Mouse (Mus musculus) heart, postnatal 36 days (tissue): Measurements from ENCODE around the gene Aunip. TPM values are rescaled to one million over a fixed set of nuclear protein-coding genes. Genes with fewer than 3 reads are reported as not detected.

Experiments used
- DNase-seq, 2 experiments: peaks; one replicate each; pipeline ENCODE4 v3.0.0; 2021 to 2022
- intact Hi-C: fragments of 180-260 bp; cut with DNase I; formaldehyde crosslinking; loops from one replicate; pipeline ENCODE4 v1.15.1; 2025
- total RNA-seq, 2 experiments: library from RNA; stranded (reverse); gene quantifications; 2 replicates each; pipeline ENCODE4 v1.2.3; 2021

Gene Aunip
- total RNA-seq, 2 experiments from 2014 or later, result 0.22 TPM; not detected in 1

DNA sequence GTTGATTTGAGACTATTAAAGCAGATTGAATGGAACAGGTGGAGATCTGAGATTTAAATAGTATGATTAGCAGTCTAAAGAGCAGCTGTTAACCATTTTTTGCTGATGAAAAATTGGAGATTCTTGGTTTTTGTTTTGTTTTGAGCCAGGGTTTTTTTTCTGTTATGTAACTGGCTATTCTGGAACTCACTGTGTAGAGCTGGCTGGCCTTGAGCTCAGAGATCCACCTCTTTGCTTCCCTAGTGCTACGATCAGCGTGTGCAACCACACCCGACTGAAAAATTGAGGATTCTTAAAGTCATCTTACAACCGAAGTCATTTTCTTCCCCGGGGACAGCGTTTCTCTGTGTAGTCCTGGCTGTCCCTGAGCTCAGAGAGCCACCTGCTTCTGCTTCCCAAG lies 931 bp downstream of the Aunip start:
- intact Hi-C loops, result no loop called here
- no peak for DNase-seq

DNA sequence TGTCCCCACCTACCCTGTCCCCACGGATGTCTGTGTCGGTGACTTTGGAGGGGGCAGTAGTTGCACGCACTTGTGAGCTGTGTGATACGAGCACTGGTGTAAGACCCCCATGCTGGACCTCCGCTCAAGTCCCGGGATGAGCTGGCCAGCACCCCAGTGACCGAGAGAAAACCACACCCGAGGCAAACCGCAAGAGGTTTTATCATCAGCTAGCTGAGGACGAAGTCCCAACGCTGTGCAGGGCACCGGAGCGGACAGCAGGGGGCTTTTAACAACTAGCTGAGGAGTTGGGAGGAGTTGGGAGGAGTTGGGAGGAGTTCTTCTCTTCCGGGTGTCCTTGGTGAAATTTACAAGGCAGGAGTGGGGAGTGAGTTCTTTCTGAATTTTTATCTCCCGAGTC lies 2.0 kb downstream of the Aunip start:
- DNase-seq, result peak; percentile 67 to 73
- intact Hi-C loops, result no loop called here

GRCm38 (mm10) chr4:134514309-134514930 lies 3.6 kb downstream of the Aunip start:
- no peak for DNase-seq
- intact Hi-C loops, result no loop called here

DNA sequence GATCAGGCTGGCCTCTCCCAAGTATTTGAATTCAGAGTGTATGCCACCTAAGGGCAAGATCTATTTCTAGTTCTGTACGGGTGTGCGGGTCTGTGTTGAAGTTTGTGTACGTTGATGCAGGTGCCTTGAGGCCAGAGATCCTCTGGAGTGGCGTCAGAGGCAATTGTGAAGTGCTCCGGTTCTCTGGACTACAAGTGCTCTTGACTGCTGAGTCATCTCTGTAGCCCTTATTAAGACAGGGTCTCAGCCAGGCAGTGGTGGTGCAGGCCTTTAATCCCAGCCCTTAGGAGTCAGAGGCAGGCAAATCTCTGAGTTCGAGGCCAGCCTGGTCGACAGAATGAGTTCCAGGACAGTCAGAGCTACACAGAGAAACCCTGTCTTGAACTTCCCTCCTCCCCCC lies 4.8 kb downstream of the Aunip start:
- DNase-seq, result no peak
- intact Hi-C loops, result no loop called here

DNA sequence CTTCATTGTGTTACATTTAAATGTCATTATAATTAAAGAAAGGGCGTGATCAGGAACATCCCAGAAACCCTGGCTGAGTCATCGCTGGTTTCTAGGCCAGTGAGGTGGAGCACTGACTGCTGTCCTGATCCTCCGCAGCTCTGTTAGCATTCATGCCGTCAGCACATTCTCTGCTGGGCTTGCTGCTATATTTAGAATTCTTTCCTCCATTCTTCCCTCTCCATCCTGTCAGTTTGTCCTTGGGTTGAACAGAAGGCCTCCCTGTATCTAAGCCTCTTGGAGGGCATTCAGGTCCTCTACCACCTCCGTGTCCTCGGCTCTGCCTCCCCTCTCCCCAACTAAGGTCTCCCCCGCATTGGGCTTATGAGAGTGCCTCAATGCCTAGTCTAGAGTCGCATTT lies 6.2 kb downstream of the Aunip start:
- peak; percentile 39 to 53 for DNase-seq
- intact Hi-C loops, result no loop called here

- intact Hi-C loops, result no loop called here
- no peak for DNase-seq
These were observed 6.9 kb downstream of the Aunip start for GRCm38 (mm10) chr4:134517719-134518118.

DNA sequence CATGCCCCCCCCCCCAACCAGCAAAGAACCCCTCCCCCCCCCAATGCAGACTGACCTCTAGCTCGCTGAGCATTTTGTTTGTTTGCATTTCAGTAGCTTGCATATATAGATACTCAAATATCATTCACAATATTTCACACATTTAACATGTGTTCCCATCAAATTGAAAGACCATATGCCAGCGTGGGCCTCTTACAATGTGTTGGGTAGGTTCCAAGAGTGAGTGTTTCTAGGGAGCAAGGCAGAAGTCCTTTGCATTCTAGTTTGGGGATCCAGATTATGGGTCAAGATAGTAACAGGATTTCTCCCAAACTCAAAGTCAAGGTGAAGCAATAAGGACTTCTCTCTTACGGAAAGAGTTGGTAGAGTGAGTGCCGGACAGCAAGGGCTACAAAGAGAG lies 7.7 kb downstream of the Aunip start:
- intact Hi-C loops, result no loop called here
- DNase-seq, result no peak

DNA sequence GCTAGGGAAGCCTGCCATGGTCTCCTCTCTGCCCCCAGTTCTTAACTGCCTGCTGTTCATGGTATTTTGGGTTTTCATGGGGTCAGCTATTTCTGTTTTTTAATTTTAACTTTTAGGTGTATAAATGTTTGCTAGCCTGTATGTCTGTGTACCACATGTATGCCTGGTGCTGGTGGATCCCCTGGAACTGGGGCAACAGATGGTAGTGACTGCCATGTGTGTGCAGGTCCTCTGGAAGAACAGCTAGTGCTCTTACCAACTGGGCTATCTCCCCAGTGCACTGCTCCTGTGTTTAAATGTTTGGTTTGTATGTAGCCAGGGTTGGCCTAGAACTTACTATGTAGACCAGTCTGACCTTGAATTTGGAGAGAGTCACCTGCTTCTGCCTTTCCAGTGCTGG lies 8.5 kb downstream of the Aunip start:
- intact Hi-C loops, result no loop called here
- no peak for DNase-seq

DNA sequence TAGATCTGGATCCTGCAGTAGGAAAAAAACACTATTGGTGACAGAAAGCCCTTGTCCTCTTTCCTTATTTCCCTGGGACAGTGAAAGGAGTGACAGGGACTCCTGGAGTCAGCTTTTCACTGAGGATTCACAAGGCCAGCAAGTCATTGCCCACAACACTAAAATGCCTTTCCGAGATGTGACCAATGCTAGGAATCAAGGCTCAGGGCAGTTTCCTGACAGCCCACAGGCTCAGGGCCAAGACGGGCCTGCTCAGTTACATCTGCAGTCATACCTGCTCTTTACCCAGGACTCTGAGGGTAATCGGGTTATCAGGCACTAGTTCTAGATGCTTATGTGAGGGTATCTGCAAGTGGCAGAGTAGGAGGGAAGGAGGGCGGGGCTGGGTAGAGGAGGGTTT lies 12.6 kb downstream of the Aunip start:
- intact Hi-C loops, result no loop called here
- no peak for DNase-seq

GRCm38 (mm10) chr4:134525806-134526205 lies 15.0 kb downstream of the Aunip start:
- no peak for DNase-seq
- intact Hi-C loops, result no loop called here

- intact Hi-C loops, result no loop called here
- no peak for DNase-seq
These were observed 15.4 kb downstream of the Aunip start for GRCm38 (mm10) chr4:134526220-134526619.

DNA sequence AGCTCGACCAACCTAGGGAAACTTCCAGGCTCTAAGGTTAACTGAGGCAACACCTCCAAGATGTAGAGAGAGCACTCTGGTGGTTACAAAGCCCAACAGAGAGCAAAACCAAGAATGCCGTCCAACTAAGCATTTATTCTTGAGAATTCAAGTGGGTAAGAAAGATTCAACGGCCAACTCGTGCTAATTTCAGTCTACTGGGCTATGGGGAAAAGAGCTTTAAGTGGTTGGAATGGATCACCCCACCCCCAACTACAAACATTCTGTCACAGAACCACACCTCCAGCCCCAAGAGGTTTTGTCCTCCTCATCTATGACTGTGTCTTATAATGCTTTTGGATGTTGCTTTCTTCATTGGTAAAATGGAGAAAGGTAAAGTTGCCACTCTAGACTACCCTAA lies 22.1 kb downstream of the Aunip start:
- intact Hi-C loops, result no loop called here
- DNase-seq, result no peak

- intact Hi-C loops, result no loop called here
- DNase-seq, result no peak
These were observed 22.6 kb downstream of the Aunip start for GRCm38 (mm10) chr4:134533421-134533820.

DNA sequence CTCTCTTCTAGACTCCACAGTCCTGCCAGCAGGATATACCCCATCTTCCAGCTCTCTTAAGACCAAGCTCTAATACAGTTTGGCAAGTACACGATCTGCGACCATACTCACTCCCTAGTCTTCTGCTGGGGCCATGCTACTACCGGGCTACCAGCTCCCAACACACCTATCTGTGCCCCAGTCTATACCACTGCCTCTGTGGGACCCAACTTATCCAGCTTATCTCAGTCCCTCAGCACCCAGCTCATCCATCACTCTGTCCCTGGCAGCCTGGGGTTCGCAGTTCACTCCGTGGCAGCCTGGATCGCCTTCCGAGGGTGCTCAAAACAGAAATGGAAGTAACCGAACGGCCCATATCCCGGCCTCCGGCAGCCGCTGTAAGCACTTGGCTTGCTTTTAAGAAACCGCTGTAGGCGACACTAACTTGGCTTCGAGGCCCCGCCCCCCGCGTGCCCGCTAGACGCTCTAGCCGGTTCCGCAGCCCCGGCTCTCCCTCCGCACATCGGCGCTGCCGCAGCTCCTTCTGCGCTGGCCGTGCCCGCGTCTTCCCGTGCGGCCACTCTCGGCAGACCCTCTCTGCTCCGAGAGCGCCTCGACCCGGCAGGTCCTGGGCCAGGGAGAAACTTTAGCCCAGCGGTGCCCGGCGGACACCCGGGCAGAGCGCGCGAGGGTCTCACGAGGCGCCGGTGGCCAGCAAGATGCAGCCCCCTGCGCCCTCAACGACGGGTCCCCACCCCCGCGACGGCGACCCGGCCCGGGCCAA lies 23.5 kb downstream of the Aunip start:
- DNase-seq, result peak; percentile 70 to 72
- intact Hi-C loops, result no loop called here

GRCm38 (mm10) chr4:134534932-134535786 lies 24.4 kb downstream of the Aunip start, which contains the start of gene Mtfr1l:
Gene Mtfr1l, minus strand, starts transcription at chr4:134535387.
- intact Hi-C loops, result no loop called here
- DNase-seq, result peak; percentile 97 to 98

DNA sequence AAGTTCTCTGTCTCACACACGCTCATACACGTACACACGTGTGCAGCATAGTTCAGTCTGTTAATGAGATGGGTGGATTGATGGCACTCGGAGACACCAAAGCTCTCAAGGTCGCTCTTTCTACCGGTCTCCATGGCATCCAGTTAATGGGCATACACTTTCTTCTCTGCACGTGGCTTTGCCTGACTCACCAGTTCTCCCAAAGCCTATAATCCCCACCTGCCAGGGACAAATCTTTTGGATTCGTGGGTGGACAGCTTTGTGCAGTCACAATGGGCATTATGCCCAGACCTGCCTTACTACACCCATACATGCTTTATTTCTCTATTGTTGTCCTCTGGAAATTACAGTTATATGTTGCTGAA lies 25.0 kb downstream of the Aunip start:
- intact Hi-C loops, result no loop called here
- no peak for DNase-seq

GRCm38 (mm10) chr4:134538997-134539580 lies 28.3 kb downstream of the Aunip start:
- DNase-seq, result no peak
- intact Hi-C loops, result no loop called here

DNA sequence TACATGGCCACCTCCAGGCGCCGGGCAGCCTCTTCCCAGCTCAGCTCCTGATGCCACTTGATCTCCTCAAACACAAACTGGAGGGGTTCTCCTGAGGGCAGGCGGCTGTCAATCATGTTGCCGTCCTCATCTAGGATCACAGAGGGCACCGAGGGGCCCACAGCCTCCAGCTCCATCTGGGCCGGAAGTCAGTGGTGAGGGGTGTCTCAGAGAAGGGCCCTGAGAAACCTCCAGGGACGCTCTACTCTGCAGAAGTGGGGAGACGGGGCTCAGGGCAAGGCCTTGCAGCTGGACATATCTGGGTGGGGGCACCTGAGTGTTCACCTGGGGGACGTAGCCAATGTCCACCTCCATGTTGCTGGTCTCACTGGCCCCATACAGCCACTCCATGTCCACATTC lies 31.9 kb downstream of the Aunip start:
- DNase-seq, result no peak
- intact Hi-C loops, result loop anchor here (1.0 to 2.0 kb wide), 2 partner anchors 172 to 336 kb away; no protein-coding TSS in a partner anchor

- peak; percentile 92 to 98 for DNase-seq
- intact Hi-C loops, result loop anchor here (1.0 to 2.0 kb wide), 2 partner anchors 171 to 336 kb away; no protein-coding TSS in a partner anchor
These were observed 32.5 kb downstream of the Aunip start for GRCm38 (mm10) chr4:134543261-134543660.

DNA sequence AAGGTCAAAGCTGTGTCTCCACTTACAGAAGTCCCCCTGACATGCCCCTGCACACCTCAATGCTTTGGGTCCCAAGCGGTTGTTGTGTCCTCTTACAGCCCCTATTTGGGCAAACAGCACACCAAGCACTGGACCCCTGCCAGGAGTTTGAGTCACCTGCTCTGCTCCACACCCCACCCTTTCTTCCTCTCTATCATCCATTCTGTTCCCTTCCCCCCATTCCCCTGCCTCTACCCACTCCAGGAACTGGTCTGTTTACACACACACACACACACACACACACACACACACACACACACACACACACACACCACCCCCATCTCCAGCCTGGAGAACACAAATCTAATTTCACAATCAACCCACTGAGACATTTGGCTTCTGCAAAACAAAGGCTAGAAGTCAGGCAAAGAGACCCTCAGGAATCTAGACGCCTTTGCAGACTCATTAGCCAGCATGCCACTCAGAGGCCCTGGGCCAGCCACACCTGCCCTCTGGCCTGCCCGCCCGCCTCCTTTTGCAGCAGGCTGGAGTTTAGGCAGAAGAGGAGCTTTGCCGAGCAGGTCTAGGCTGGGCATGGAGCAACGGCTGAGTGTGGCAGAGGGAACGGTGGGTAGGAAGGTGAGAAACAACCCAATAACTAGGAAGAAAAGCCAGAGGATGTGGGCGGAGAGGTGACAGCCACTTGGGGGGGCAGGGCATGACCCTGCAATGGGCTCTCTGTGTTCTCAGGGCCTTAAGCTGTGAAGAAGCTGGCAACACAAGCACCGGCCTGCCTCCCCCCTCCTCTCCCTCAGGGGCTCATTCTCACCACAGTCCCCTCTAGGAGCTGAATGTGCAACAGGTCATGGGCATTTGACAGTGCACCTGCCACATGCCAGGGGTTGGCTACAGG lies 36.3 kb downstream of the Aunip start:
- no peak for DNase-seq
- intact Hi-C loops, result no loop called here
